Mouse (Mus musculus): Measurements from ENCODE around the gene Edn3.

Edn3 gene

GRCm38 (mm10) chr2:174796998-174797397 lies 36.6 kb downstream of the Edn3 start:
- no peak for DNase-seq (ENCODE audit: low read depth, low spot score)

GRCm38 (mm10) chr2:174797495-174798068 lies 37.2 kb downstream of the Edn3 start:
- no peak for DNase-seq (ENCODE audit: low read depth, low spot score)

- DNase-seq (ENCODE audit: low read depth, low spot score): no peak
Measured at GRCm38 (mm10) chr2:174802453-174802852, 42.0 kb downstream of the Edn3 start.

GRCm38 (mm10) chr2:174803661-174804060 lies 43.2 kb downstream of the Edn3 start:
- no peak for DNase-seq (ENCODE audit: low read depth, low spot score)

GRCm38 (mm10) chr2:174807900-174808299 lies 47.5 kb downstream of the Edn3 start:
- no peak for DNase-seq (ENCODE audit: low read depth, low spot score)

GRCm38 (mm10) chr2:174809296-174809695 lies 48.9 kb downstream of the Edn3 start:
- no peak for DNase-seq (ENCODE audit: low read depth, low spot score)

- DNase-seq (ENCODE audit: low read depth, low spot score): no peak
Measured at GRCm38 (mm10) chr2:174813306-174813705, 52.9 kb downstream of the Edn3 start.

GRCm38 (mm10) chr2:174816163-174816562 lies 55.7 kb downstream of the Edn3 start:
- DNase-seq (ENCODE audit: low read depth, low spot score): no peak

- DNase-seq (ENCODE audit: low read depth, low spot score): no peak
Measured at GRCm38 (mm10) chr2:174820286-174820685, 59.9 kb downstream of the Edn3 start.

- no peak for DNase-seq (ENCODE audit: low read depth, low spot score)
Measured at GRCm38 (mm10) chr2:174827829-174828228, 67.4 kb downstream of the Edn3 start.

- no peak for DNase-seq (ENCODE audit: low read depth, low spot score)
Measured at GRCm38 (mm10) chr2:174833608-174834007, 73.2 kb downstream of the Edn3 start.

Measured in telencephalon, adult 2 months (tissue).